Mouse (Mus musculus) R1 (cell line): ENCODE measurements around the gene Zfp385a.

ENCODE experiments used
- DNase-seq: peaks from one replicate; pipeline ENCODE4 v3.0.0-alpha.2; 2018; ENCODE audit warnings: low read depth, low spot score

Gene Zfp385a

DNA sequence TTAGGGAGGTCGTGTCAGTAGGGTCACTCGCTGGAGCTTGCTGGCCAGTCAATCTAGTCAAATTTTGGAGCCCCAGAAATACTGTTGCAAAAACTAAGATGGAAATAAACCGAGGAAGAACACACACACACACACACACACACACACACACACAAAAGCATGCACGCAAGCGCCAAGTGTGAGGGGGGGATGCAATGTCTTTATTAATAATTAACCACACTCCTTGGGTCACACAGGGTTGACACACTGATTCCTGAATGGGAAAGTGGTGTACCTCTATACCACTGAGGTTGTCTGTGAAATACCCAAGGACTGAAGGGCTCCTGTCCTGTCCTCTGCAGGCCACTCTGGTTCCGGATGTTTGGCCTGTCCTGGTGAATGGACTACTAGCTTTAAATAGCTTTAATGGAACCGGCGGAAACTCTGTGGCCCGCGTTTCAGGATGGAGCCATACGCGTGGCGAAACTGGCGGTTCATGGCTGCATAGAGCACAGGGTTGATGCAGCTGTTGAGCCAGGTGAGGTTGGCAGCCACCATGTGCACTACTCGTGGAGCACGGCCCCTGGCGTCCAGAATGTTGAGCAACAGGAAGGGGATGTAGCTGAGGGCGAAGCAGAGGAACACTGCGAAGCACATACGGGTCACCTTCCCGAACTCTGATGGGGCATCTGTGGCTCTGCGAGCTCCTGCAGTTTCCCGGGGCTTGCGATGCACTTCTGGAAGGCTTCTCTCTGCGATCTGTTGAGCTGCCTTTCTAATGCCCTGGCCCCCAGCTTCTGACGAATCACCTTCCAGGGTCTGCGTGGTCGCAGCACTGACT lies 31.6 kb downstream of the Zfp385a start:
- DNase-seq: peak; percentile 73

DNA sequence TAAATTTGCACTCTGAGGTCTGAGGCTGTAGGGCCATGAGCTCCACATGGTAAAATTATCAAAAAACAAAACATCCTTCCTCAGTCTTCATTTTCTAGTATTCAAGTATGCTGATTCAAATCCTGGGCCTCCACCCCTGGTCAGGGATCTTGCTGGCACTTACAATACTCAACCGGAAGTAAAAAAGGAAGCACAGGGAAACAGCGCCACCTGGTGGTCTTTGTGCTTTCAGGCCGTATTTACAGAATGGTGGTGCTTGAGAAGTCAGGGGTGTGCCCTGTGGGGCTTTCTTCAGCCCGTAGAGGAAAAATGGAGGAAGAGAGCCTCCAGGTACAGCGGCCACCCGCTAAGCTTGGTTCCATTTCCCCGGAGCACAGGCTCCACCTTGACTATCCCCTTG lies 32.8 kb downstream of the Zfp385a start:
- DNase-seq: peak; percentile 95

DNA sequence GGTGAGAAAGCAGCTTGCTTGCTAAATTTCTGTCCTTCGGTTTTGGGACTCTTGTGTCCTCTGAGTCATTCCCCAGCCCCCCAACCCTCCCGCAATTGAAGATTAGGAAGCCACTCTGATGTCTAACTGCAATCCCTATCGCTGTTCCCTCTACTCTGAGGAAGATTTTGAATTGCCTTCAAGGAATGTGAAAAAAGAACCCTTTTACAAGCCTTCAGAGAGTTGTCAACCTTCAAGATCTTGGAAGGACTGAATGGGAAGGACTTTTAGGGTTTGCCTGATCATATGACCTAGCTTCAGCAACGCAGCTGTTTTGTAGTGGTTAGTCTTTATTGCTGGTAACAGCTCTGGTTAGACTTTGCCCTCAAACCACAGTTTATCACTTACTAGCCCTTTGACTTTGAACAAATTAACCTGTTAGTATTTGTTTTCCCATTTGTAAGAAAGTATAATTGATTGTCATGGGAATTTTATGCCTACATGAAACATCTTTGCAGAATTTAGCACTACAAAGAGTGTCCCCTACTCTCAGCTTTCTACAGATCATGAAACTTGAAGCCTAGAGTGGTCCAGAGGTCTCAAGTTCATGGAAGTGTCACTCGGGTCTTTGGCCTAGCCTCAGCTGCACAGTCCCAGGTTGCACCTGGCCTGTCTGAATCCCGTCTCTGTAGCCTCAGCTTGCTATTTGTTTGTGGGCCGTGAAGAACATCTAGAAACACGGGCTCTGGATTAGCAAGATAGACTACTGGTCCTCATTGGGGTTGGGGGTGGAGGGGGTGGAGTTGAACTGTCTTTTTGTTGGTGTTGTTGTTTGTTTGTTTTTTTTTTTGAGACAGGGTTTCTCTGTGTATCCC lies 33.9 kb downstream of the Zfp385a start:
- DNase-seq: no peak

DNA sequence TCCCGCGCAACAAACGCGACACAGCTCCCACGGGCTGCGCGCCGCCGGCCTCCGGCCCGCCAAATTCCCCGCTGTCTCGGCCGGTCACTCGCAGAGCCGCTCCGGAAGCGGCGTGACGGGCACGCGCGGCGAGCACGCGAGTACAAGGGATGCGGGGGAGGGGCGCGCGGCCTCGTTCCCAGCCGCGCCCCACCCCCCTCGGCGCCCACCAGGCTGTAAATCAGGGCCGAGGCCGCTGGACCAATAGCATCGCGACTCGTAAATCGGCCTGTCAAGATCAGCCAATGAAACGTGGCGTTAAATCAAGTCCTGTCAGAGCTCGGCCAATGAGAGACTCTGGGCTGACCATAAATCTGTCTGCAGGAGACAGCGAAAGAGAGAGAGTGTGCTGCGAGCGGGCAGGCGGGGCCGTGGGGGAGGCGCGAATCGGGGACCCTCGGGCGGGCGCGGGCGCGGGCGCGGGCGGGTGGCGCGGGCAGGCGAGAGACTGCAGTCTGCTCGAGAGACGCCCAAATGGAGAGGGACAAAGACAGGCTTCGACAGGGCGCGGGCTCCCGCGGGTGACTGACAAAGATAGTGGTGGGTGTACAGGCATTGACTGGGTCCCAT lies 34.7 kb downstream of the Zfp385a start:
- DNase-seq: peak; percentile 99

DNA sequence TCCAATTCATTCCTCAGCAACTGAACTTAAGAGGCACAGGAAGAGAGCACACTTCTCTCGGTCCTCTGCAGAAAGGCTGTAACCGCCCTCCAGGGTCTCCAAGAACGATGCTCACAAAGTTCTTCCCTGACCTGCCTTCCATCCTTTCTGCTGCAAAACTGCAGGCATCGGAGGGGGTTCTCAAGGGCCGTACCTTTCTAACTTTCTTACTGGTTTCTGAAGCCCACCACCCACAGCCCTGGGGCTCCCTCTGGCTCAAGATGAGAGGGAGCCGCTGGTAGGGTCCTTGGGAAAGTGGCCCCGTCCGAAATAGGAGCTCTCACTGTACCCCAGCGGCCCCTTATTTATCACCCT lies 35.3 kb downstream of the Zfp385a start:
- DNase-seq: peak; percentile 32

DNA sequence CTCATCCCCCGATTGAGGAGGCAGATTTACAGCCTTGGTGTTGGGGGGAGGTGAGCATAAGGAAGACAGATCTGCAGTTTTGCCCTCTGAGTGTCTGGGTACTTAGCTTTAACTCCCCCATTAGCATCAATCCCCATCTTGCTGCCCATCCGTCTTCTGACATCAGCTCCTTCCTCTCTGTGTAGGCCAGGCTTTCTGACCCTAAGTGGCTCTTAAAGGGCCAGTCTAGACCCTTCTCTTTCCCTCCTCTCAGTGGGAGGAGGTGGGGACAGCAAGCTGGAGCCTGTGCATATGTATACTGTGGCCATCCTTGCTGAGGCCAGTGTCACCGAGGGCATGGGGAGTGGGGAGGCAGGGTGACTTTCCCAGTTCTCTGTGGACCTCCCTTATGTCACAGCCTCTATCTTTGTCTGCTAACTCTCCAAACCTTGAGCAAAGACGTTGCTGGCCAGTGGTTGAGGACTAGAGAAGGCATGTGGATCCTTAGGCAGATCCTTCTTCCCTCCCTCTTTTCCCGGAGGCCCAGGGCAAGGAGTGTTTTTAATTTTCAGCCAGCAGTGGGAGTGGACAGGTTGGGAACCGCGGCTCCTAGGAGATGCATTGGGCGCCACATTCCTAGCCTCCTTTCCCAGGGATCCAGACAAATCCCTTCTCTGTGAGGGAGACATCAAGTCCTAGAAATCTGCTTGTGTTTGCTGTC lies 35.8 kb downstream of the Zfp385a start:
- DNase-seq: no peak

DNA sequence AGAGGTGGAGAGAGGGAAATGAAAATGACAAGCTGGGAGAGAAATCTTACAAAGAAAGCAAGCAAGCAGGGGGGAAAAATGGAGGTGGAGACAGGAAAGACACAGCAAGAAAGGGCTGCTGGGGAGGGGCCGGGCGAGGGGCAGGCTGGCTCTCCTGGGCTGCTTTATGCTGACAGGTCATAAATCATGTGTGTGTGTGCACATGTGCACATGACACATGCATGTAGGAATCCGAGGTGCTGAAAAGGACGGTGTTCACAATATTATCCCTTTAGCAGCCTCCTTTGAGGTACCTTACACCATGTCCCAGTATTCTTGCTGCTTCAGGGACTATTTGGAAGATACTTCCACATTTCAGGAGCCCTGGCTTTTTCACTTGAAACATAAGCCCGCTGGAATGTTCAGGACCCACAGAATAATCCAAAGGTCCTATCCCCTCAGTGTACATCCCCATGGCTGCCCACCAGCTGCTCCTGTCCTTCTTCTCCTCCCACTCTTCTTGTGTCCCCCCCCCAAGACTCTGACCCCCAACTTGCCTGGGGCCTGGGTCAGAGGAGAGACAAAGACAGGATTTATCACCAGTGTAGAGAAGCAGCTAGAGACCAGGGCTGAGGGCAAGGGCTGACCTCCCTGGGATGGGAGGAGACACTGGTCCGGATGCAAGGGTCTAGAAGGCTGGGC lies 37.4 kb downstream of the Zfp385a start:
- no peak for DNase-seq

DNA sequence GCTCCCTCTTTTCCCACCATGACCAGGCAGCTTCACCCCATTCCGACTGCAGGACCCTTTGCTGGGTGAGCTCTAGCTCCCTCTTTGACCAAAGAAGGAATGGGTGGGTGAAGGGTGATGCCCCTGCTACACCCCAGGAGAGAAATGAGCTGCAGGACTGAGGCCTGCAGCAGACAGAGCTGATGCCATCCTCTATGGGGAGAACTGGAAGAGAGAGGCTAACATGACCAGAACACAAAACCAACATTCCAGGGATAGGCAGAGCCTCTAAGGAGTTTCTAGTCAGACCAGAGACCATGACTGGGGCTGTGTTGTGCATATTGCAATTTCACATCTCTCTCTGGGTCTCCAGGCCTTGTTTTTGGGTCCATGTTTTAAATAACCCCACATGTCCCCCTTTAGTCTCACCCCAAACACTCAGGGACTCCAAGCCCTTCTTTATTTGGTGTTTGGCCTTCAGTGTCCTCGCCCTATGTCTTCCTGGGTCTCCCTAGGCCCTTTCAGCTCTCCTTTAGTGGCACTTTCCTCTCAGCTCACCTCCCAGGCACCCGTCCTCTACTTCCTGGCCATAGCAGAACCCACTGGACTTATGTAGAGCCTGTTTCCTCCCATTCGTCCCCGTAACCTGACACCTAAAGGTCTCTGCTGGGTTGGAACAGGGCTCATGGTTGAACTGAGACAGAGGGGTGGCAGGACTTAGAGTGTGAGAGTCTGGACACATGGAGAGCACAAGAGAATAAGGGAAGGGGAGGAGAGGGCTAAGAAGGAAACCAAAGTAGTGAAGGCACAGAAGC lies 38.1 kb downstream of the Zfp385a start:
- DNase-seq: no peak

DNA sequence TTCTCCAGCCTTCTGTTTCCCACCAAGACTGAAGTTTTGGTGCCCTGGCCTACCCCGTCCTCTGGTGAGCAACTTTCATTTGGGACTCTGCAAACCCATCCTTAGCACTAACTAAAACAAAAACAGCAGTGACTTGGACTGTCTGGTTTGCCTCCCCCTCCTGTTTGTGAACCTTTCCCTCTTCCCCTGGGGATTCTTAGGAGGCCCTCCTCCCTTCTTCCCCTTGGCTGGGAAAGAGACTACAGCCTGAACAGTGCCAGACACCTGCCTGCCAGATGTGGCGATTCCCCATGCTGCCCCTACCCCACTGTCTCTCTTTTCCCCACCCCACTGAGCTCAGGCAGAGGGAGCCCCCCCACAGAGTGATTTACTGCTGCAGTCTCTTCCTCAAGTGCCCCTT lies 38.8 kb downstream of the Zfp385a start:
- no peak for DNase-seq

DNA sequence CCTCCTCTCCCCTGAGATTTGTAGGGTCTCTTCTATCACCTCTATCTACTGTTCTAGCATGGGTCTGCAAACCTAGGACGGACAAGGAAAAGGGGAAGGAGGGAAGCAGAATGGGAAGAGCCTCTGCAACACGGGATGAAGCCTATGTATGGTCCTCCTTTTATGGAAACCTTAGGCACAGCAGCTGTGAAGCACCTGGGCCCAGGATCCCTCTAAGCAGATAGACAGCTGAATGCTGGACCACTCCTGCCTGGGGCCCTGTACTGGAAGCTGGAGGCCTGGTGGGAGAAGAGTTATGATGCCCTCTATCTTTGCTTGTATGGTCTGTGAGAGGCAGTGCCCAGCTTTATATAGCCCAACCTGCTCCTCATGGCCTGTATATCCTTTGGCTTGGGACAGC lies 39.3 kb downstream of the Zfp385a start:
- no peak for DNase-seq

DNA sequence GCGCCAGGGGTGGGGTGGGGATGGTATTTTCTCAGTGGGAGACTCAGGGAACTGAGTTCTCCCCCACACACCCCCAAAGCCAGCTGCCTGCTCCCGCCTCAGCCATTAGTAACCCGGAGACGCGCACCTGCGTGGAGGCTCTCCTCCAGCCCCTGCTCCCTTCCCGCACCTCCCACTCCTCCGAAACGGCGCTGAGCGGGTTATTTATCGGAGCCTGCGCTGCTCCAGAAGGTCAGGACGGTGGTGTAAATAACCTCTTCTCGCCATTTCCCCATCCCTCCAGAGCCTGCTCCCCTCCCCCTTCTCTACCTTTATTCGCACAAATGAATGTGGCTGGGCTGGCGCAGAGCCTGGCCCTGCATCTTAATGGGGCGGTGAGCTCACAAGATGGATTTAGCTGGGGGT lies 39.8 kb downstream of the Zfp385a start:
- peak; percentile 46 for DNase-seq

DNA sequence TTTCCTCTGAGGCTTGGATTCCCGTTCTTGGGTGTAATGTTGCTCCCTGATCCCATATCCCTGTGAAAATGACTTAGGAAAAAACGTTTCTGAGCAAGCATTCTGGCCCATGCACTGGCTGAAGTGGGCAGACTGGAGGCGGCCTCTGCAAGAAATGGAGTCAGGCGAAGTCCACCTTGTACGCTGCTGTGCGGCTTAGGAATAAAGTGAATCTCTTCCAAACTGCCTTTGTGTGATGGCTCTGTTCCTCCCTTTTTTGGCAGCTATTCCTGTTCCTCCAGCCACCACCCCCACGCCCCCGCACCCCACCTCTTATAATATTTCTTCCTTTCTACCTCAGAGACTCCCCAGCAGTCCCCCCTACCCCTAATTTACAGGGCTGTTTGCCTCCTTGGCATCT lies 40.2 kb downstream of the Zfp385a start:
- no peak for DNase-seq

DNA sequence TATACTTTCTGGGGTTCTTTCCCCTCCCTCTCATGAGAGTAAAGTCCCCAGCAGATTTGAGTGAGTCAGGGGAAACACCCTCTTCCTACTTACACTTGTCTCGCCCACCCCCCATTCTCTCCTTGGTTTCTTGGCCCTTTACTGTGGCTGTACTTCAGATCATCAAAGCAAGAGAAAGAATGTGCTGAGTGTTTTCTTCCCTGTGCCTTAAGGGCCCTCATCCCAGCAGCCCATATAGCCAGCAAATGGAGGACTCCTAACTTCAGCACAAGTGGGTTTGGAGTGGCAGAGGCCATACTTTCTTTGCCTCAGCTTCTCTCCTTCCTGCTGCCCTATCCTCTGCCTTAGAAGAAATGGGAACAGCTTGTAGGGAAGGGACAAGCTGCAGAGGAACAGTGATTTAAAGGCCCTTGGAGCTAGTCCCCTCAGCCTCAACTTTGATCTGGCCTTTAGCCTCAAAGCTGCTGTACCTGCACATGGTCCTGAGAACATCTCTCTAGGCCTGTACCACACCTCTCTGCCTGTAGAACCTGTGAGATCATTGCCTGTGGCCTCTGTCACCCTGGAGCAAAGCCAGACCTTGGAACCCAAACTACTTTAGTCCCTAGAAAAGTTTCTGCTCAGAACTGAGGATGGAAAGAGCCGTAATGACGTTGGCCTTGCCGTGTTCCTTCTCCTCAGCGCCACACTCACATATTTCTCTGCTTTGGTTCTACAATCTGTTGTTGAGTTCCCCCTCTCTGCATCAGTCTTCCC lies 40.9 kb downstream of the Zfp385a start:
- no peak for DNase-seq

DNA sequence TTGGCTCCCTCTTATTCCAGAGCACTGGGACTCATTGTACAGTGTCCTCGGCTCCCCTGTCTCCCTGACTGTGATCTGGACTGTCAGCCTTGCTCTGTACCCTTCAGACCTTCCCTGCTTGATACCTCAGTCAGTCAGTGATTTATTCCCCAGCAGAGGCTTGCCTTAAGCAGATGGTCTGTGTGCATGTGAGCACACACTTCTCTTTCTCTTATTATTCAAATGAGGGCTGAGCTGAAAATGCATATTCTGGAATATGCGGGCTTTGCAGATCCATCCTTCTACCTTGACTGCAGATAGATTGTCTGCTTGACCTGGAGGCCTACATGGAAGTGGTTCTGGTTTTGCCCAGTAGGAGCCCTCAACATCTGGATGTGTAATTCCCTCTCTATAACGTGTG lies 41.9 kb downstream of the Zfp385a start:
- DNase-seq: no peak

DNA sequence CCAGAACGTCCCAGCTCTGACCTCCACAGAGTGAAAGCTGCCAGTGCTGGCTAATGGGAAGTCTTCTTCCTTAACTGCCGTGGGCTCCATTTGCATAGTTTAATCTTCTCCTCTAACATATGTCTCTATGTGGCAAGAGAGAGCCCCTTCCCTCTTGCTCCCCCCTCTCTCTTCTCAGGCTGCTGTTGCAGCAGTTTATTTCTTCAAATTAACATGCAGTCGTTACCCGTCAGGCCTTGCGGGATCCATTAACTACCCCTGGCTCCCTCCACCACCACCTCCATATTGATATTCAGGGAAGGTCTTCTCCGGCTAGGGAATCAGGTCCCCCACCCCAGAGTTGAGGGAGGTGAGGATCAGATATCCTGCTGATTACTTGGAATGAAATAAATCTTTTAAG lies 42.6 kb downstream of the Zfp385a start:
- no peak for DNase-seq

DNA sequence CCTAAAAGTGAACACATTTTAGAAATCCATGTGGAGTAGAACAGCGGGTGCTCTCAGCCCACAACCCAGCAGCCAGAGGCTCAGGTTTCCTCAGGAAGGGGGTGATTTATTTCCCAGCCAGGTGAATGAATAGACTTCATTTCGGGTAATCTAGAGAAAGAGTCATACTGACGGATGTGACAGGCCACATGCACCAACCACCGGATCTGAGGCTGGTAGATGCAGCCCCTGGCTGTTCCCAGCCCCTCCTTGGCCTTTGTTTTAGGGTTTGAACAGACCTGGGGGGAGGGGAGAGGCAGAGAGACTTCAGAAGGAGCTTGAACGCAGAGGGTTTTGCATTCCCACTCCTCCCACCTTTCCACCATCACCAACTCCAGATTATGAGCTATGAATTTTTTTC lies 44.0 kb downstream of the Zfp385a start:
- DNase-seq: peak; percentile 72

DNA sequence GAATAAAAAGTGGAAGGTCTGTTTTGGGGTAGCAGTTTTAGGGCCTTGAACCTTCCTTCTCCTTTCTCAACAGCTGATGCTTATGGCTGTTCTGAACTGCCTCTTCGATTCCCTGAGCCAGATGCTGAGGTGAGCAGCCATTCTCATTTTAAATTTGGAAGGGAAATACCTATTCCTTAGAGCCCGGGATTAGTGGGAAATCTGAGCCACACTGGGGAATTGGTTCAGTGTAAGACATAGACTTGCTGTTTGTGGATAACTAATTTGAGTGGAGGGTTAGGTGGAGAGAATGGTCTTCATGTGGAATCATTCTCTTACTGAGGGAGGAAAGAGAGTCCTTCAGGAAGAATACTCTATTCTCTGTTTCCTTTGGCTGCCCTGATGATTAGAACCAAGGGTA lies 45.2 kb downstream of the Zfp385a start:
- DNase-seq: no peak

DNA sequence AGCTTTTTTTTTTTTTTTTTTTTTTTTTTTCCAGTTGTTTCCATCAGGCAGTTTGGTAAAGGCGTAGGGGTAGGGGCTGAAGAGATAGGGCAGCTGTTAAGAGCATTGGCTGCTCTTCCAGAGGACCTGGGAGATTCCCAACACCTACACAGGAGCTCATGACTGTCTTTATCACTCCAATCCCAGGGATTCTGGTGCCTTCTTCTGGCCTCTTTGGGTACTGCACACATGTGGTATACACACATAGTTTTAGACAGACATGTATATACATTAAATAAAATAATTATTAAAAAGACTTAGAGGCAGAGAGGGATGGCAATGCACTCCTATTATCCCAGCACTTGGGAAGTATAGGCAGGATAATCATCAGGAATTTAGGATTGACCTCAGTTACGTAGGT lies 46.5 kb downstream of the Zfp385a start:
- DNase-seq: peak; percentile 56

DNA sequence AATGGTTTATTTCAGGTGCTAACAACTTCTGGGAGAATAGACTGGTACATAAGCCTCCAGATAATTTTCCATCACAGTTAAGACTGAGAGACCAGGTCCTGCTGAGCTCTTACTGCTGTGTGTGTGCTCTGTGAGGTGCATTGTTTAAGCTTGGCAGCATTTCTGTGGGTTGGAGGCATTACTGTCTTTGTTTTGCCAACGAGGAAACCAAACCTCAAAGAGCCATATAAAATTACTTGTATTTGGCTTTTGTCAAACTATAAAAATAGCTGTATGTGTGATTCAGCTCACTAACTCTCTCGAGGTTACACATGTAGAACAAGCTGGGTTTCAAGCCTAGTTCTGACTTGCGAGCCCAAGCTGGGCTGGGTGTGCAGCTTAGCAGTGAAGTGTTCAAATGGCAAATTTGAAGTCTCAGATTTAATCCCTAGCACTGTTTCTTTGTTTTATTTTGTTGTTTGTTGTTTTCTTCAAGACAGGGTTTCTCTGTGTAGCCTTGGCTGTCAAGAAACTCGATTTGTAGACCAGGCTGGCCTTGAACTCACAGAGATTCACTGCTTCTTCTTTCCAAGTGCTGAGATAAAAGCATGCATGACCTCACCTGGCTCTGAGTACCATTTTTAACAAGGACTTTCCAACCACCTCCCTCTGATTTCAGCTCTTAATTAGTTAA lies 47.1 kb downstream of the Zfp385a start:
- no peak for DNase-seq
